Mouse (Mus musculus) kidney, adult 9 months (tissue): ENCODE data around the gene Recql.
"Not testable (repeated sequence)": the region's sequence is repeated elsewhere in the genome, so short reads cannot be mapped to it uniquely, and the experiment has no call there.

Experiments
- DNase-seq: peaks from one replicate; pipeline ENCODE4 v3.0.0; 2022

Recql gene

GRCm38 (mm10) chr6:142363019-142363576 is 23.8 kb downstream of the Recql start:
- DNase-seq = no peak

GRCm38 (mm10) chr6:142362036-142362435 is 24.9 kb downstream of the Recql start:
- no peak for DNase-seq

- no peak for DNase-seq
Measured at GRCm38 (mm10) chr6:142357106-142357505, 29.8 kb downstream of the Recql start.

- DNase-seq = not testable (repeated sequence)
Measured at GRCm38 (mm10) chr6:142352099-142352498, 34.8 kb downstream of the Recql start.

- DNase-seq = peak; percentile 69
Measured at GRCm38 (mm10) chr6:142347431-142348385, 39.2 kb downstream of the Recql start.

- peak; percentile 17 for DNase-seq
Measured at GRCm38 (mm10) chr6:142346181-142347110, 40.4 kb downstream of the Recql start.

GRCm38 (mm10) chr6:142345440-142346038 is 41.3 kb downstream of the Recql start, which contains the start of gene Pyroxd1:
Gene Pyroxd1 (plus strand): TSS chr6:142345654.
- DNase-seq = peak; percentile 90

- DNase-seq = peak; percentile 68
Measured at GRCm38 (mm10) chr6:142343561-142343960, 43.3 kb downstream of the Recql start.

GRCm38 (mm10) chr6:142339576-142339975 is 47.3 kb downstream of the Recql start:
- DNase-seq = no peak

- no peak for DNase-seq
Measured at GRCm38 (mm10) chr6:142338961-142339360, 47.9 kb downstream of the Recql start.

- DNase-seq = no peak
Measured at GRCm38 (mm10) chr6:142329201-142329600, 57.7 kb downstream of the Recql start.

- no peak for DNase-seq
Measured at GRCm38 (mm10) chr6:142326598-142326997, 60.3 kb downstream of the Recql start.

GRCm38 (mm10) chr6:142322881-142323280 is 64.0 kb downstream of the Recql start, which contains the start of gene Slco1a5:
Gene Slco1a5 (minus strand): TSS chr6:142322981.
- DNase-seq = no peak

- DNase-seq = no peak
Measured at GRCm38 (mm10) chr6:142317106-142317505, 69.8 kb downstream of the Recql start.

GRCm38 (mm10) chr6:142314285-142314684 is 72.6 kb downstream of the Recql start:
- peak; percentile 30 for DNase-seq

- no peak for DNase-seq
Measured at GRCm38 (mm10) chr6:142305076-142305475, 81.8 kb downstream of the Recql start.
